Mouse (Mus musculus): ENCODE measurements around the gene Pdhx. TPM values are rescaled to one million over a fixed set of nuclear protein-coding genes. Genes with fewer than 3 reads are reported as not detected.

The Pdhx gene
- total RNA-seq, 2 experiments from 2014 or later: 53.7 to 55.5 TPM

DNA sequence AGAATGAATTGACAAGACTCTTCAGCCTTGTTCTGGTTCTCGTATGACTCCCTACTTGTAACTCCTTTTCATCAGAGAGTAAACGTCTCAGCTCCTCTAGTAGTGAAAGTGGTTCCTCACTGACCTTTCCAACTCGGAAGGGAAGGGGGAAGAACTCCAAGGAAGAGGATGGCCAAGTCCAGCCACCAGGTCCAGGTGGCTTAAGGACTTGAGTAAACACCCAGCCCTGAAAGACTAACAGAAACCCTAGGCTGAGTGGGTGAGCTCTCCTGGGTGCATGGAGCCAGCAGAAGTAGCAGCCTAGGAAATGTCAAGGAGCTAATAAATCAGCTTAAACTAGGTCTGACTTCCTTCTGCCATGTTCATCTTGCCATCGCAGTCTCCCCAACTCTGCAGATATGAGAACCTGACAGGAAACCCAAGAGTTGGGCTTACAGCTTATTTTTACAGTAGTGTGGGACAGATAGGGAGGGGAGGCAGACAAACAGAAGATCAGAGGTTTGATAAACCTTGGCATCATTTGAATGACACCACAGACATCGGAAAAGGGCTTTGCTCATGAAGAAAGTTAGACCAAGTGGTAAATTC is 97.9 kb downstream of the Pdhx start:
- no peak overlapping the region for H3K4me3 ChIP-seq
- no peak for TF ChIP-seq CTCF (conservative IDR thresholded peaks at IDR 0.05)
- H3K27ac ChIP-seq: no peak overlapping the region
- no peak for DNase-seq (ENCODE audit: low spot score in 2 of 2)

DNA sequence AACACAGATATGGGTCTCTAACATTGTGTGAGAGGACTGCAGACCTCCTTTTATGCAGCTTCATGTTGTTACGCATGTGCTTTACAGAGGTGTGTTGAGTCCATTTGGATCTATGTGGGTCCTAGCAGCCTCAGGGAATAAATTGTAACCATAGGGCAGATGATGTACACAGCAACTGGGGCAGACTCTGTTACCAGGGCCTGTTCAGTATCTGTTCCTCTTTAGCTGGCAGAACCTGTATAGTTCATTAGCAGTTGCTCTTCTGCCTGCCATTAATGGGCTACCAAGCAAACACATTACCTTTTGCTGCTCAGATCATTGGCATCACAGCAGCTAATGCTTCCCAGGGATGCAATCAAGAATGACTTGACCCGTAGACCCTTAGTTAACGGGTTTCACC is 100.2 kb downstream of the Pdhx start:
- no peak for DNase-seq (ENCODE audit: low spot score in 2 of 2)
- H3K27ac ChIP-seq: no peak overlapping the region
- TF ChIP-seq CTCF (conservative IDR thresholded peaks at IDR 0.05): no peak
- H3K4me3 ChIP-seq: no peak overlapping the region

DNA sequence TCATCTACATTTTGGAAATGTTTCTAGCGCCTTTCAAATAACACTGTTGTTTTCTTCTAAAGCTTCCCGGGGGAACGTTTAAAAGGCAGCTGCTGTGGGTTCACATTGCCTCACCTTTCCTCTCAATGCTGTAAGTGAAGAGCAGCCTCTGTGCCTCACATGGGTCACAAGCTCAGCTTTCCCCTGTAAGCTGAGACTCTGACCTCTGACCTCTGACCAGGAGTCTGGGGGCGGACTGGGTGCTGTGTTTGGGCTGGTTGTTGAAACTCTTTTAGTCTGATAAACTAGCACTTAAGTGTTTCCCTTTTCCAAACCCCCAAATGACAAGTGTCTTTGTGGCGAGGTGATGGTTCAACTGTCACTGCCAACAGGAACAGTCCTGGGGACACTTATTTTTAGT is 100.7 kb downstream of the Pdhx start:
- H3K27ac ChIP-seq: no peak overlapping the region
- no peak for TF ChIP-seq CTCF (conservative IDR thresholded peaks at IDR 0.05)

DNA sequence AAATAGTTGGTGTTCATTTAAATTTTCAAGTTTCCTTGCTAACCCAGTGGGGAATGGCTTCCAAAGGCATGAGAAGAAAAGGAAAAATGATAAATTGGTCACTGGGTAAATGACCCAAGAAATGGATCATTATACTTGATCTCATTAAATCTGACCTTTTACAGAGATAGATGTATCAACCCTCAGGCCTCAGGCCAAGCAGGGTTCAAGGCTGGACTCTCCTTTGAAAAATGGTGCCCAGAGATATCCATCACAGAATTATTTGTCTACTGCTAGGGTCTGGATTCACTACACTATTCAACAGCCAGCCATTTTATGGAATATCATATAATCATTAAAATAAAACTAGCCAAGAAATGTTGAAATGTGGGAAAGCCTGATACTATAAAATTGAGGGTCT is 101.4 kb downstream of the Pdhx start:
- no peak for TF ChIP-seq CTCF (conservative IDR thresholded peaks at IDR 0.05)
- Histone ChIP-seq H3K4me3 (no peak overlapping the region), H3K27ac (no peak overlapping the region)
- no peak for DNase-seq (ENCODE audit: low spot score in 2 of 2)

More for the DNA sequence above, 100.7 kb downstream of the Pdhx start:
- no peak for DNase-seq (ENCODE audit: low spot score in 2 of 2)
- no peak overlapping the region for H3K4me3 ChIP-seq

Other genes with a start within 250 kb of the Pdhx start
- 1 to 10 TPM; 3.1 to 3.2 TPM for gene Cd44, start 171.8 kb downstream of the Pdhx start, total RNA-seq (2021)
- gene Apip, start 162 bp upstream of the Pdhx start, total RNA-seq (2021): 10 to 100 TPM; 19.3 to 24.4 TPM
- not detected for gene Ehf, start 229.8 kb upstream of the Pdhx start, total RNA-seq (2021)